Mouse (Mus musculus) hindbrain, embryonic 16.5 days (tissue): ENCODE measurements around the gene Tpcn1. TPM values are rescaled to one million over a fixed set of nuclear protein-coding genes. Genes with fewer than 3 reads are reported as not detected.
A peak's percentile ranks its signal among the peaks of the same experiment; 100 is the strongest.

ENCODE experiments used
- ATAC-seq: fragments of 200-750 bp; cut with Nextera tagmentation; 2 replicates; pipeline ENCODE4 v1.8.0; 2017; ENCODE audit warnings: moderate TSS enrichment, moderate library complexity
- H3K27ac ChIP-seq: fragments of 300-500 bp; sonication (generic); 2 replicates; pipeline ENCODE4 v1.5.1; 2014; ENCODE audit warnings: low read depth, mild to moderate bottlenecking, control low read depth, low read length, moderate library complexity
- H3K27me3 ChIP-seq: fragments of 300-500 bp; sonication (generic); replicated peaks from 2 replicates; pipeline ENCODE4 v1.6.1; 2014; ENCODE audit warnings: low read length; ENCODE audit not compliant: control insufficient read depth, insufficient read depth
- H3K36me3 ChIP-seq: fragments of 300-500 bp; sonication (generic); 2 replicates; pipeline ENCODE4 v1.6.1; 2014; ENCODE audit warnings: mild to moderate bottlenecking, low read length, moderate library complexity, mixed read lengths; ENCODE audit not compliant: control insufficient read depth, insufficient read depth
- H3K4me1 ChIP-seq: fragments of 300-500 bp; sonication (generic); 2 replicates; pipeline ENCODE4 v1.6.1; 2014; ENCODE audit warnings: low read depth, low read length; ENCODE audit not compliant: control insufficient read depth, insufficient read depth
- H3K4me2 ChIP-seq: fragments of 300-500 bp; sonication (generic); 2 replicates; pipeline ENCODE4 v1.6.1; 2014; ENCODE audit warnings: mild to moderate bottlenecking, low read length, control low read depth, moderate library complexity
- H3K4me3 ChIP-seq: fragments of 300-500 bp; sonication (generic); 2 replicates; pipeline ENCODE4 v1.5.1; 2014; ENCODE audit warnings: mild to moderate bottlenecking, low read length, control low read depth, moderate library complexity
- H3K9ac ChIP-seq: fragments of 300-500 bp; sonication (generic); 2 replicates; pipeline ENCODE4 v1.6.1; 2014; ENCODE audit warnings: low read depth, mild to moderate bottlenecking, control low read depth, low read length, moderate library complexity
- H3K9me3 ChIP-seq: fragments of 300-500 bp; sonication (generic); 2 replicates; pipeline ENCODE4 v1.6.1; 2014; ENCODE audit warnings: mild to moderate bottlenecking, low read length, moderate library complexity; ENCODE audit not compliant: control insufficient read depth
- WGBS: fragments of 180-500 bp; shearing (Covaris S2); extraction: QIAGEN DNeasy Blood & Tissue Kit; methylation state at CpG from one replicate; pipeline ENCODE4 v1.1.7; 2014; 5-methylcytosine and 5-hydroxymethylcytosine counted together
- polyA plus RNA-seq: library from polyadenylated mRNA; unstranded; fragments of >200 nt; fragmentation: Nextera tagmentation; extraction: Ambion mirVana; gene quantifications from 2 replicates; pipeline ENCODE4 v1.2.1, GENCODE M21; 2015

The Tpcn1 gene
- polyA plus RNA-seq, 1 experiment from 2014 or later, result 15.1 TPM

DNA sequence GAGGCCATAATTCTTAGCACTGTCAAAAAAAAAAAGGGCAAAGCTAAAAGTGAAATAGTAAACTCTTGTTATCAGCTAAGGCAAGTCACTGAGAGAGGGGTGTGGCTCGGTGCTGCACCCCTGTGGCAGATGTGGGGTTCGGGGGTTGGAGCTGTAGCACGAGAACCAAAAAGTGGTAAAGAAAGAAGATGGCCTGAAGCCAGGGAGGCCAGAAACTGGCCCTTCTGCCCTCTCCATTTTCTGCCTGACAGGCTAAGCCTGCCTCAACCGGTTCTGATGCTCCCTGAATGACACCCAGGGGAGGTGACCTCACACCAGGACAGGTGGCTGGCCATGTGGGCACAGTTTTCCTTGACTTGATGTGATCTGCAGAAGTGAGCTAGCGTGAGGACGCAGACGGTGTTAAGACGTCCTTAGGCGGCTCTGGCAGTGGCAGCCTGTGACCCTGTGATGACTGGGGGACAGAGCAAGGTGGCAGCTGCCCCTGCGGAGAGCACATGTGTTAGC is 10.5 kb downstream of the Tpcn1 start:
- 48% methylated on average over 10 of the region's 10 CpGs for WGBS
- no peaks in the 10 kb centered on the region for H3K9me3 ChIP-seq
- no peak overlapping the region for H3K9ac ChIP-seq
- ATAC-seq, result no peak
- 0 out of 2 replicates have a peak, but pooled peaks cover 2% of the 10 kb centered on the region for H3K36me3 ChIP-seq
- H3K4me3 ChIP-seq, result no peak overlapping the region
- peaks cover 18% of the 10 kb centered on the region for H3K4me1 ChIP-seq
- peak overlapping the region; percentile 42; the same call in 1 of the 2 replicates for H3K27ac ChIP-seq
- no peak overlapping the region for H3K4me2 ChIP-seq
- no peaks in the 10 kb centered on the region for H3K27me3 ChIP-seq

DNA sequence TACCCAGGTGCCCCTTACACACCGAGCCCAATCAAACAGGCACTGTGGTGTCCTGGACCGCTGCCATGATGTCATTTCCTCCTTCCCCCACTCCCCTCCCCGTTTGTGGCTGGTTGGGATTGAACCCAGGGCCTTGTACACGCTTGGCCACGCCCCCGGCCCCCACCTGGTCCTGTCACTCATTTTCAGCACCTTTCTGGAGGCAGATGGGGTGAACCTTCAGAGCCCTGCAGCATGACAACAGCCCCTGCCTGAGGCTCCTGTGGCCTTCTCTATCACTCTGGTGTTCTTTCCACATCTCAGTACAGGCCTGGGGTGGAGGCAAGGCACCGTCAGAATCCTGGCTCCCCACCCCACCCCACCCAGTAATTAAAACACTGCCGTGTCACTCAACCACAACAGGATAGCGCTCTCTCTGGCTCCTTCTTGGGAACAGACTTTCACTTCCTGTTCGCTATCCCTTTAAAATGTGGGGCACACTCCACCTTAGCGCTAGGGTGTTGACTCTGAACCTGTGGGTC is 11.6 kb downstream of the Tpcn1 start:
- no peak for ATAC-seq
- Histone ChIP-seq H3K27ac (no peak overlapping the region), H3K9me3 (no peaks in the 10 kb centered on the region), H3K27me3 (no peaks in the 10 kb centered on the region), H3K4me2 (no peak overlapping the region), H3K9ac (no peak overlapping the region), H3K4me1 (peaks cover 21% of the 10 kb centered on the region), H3K36me3 (0 out of 2 replicates have a peak, but pooled peaks cover under 1% of the 10 kb centered on the region), H3K4me3 (no peak overlapping the region)
- 80% methylated on average over 11 of the region's 11 CpGs for WGBS

DNA sequence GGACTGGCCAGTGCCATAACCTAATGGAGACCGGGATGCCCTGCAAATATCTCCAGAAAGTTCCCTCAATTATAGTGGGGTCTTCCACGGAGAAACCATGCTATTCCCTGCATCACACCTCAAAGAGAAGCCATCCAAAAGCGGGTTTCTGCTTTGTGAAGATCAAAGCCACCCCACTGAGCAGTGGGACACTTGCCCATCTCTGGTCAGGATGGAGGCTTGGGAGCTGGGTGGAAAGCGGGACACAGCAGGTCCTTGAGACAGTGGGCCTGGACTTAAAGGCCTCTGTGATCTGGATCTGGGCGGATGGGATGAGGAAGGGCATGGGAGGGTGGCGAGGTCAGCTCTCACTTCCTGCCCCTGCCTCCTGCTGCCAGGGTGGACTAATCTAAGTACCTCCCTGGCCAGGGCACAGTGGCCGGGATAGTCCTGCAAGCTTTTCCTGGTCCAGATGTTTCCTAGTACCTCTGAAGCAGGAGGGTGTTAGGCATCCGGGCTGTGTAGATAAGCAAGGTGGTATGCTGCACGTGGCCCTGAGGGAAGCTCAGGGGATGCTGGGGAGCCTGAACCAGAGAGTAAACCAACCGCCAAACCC is 13.9 kb downstream of the Tpcn1 start:
- Histone ChIP-seq H3K9me3 (no peaks in the 10 kb centered on the region), H3K36me3 (no peaks in the 10 kb centered on the region), H3K27ac (no peak overlapping the region), H3K4me1 (peaks cover 38% of the 10 kb centered on the region), H3K9ac (no peak overlapping the region), H3K27me3 (no peaks in the 10 kb centered on the region), H3K4me3 (no peak overlapping the region), H3K4me2 (no peak overlapping the region)
- WGBS, result 72% methylated on average over 10 of the region's 10 CpGs
- no peak for ATAC-seq

DNA sequence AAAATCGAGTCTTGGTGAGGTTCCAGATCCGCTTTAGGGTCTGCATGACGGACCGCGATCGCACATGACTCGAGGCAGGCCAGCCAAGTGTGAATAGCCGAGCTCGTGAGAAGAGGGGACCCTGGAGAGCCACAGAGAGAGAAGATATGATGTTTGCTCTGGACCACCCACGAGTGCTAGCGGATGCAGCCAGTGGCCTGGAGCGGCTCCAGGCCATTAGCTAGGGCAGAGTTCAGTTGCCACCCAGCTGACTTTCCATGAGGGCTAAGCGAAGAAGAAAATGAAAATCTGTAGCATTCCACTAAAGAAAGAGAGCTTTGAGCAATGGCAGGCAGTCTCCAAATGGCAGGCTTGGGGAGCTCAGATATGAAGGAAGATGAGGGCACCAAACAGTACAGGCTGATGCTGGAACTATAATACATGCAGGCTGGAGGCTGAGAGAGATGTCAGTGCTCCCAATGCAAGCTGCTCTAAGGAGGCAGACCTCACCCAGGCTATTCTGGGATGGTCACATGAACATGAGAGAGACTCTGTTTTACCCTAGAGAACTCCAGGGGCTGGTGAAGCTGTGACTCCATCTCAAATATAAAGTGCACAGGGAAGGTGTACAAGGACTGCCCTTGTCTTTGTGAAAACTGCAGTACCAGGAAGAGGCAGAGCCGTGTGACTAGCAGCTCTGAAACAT is 17.3 kb downstream of the Tpcn1 start:
- Histone ChIP-seq H3K27me3 (no peaks in the 10 kb centered on the region), H3K4me3 (no peak overlapping the region), H3K27ac (peak overlapping the region; percentile 6), H3K36me3 (no peaks in the 10 kb centered on the region), H3K4me1 (peaks cover 53% of the 10 kb centered on the region), H3K9me3 (no peaks in the 10 kb centered on the region), H3K9ac (peak overlapping the region; percentile 28; the same call in 1 of the 2 replicates), H3K4me2 (no peak overlapping the region)
- ATAC-seq, result no peak
- WGBS, result 32% methylated on average over 14 of the region's 14 CpGs

DNA sequence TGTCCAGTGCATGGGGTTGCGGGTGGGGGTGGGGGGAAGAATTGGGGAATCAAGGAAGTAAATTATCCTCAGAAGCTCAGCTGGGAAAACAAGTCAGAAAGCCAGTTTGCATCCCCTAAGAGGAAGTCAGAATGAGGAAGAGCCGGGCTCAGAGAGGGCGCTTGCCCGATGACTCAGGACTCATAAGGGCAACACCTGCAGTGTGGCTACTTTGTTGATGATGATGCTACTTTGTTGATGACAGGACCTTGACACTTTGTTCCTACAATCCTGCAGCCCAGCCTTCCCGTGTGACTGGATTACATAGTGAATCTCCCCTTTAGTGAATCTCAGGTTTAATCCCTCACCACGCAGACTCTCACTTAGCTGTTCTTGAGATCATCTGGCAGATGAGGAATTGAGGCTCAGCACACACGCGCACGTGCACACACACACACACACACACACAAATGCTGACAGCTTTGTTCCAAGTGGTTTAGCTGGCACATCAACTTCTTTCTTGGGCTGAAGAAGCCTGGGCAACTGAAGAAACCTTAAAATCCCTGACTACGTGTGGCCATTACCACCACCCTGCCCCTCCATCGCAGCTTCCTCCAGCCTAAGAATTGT is 18.1 kb downstream of the Tpcn1 start:
- H3K9me3 ChIP-seq, result no peaks in the 10 kb centered on the region
- WGBS, result 74% methylated on average over 11 of the region's 11 CpGs
- H3K27ac ChIP-seq, result peak overlapping the region; percentile 4
- H3K4me3 ChIP-seq, result no peak overlapping the region
- H3K4me2 ChIP-seq, result no peak overlapping the region
- ATAC-seq, result no peak
- H3K4me1 ChIP-seq, result peaks cover 61% of the 10 kb centered on the region
- H3K9ac ChIP-seq, result peak overlapping the region; percentile 28; the same call in 1 of the 2 replicates
- no peaks in the 10 kb centered on the region for H3K36me3 ChIP-seq
- no peaks in the 10 kb centered on the region for H3K27me3 ChIP-seq

DNA sequence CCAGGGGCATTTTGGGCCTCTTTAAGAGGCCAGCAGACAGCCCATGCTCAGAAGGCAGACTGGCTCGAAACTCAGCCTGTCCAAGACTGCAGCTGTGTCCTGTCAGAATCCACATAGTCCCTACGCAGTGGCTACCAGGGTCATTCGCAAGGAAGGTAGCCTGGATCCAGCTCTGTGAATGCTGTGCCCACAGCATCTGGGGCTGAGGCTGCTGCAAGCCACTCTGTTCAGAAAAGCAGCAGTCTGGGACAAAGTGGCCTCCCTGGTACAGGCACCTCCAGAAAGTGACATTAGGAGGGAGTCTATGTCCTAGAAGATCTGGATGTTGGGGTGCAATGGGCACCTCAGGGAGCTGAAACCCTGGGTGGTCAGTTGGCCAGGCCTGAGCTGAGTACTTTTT is 18.7 kb downstream of the Tpcn1 start:
- WGBS, result 80% methylated on average over 3 of the region's 3 CpGs
- peaks cover 67% of the 10 kb centered on the region for H3K4me1 ChIP-seq
- H3K4me2 ChIP-seq, result no peak overlapping the region
- no peaks in the 10 kb centered on the region for H3K27me3 ChIP-seq
- peak overlapping the region; percentile 16; the same call in 1 of the 2 replicates for H3K27ac ChIP-seq
- no peak overlapping the region for H3K4me3 ChIP-seq
- H3K9ac ChIP-seq, result 0 out of 2 replicates have a peak overlapping the region, but pooled peaks have one; percentile 8
- no peak for ATAC-seq
- H3K36me3 ChIP-seq, result no peaks in the 10 kb centered on the region
- no peaks in the 10 kb centered on the region for H3K9me3 ChIP-seq

DNA sequence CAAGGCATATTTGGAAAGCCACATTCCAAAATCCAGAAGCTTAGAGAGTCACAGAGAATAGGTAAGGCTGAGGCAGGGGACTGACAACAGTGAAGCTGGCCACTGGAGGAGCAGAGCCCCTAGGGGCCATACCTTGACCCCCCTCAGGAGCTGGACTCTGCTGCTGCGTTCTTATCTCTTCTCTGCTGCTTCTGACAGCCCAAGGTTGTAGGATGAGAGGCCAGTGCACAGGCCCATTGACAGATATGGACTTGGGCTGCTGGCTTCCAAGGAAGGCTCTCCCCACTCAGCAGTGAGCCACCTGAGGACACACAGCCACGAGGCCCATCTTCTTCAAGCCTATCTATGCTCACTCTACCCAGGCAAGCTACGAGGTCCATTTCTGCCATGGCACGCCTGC is 19.5 kb downstream of the Tpcn1 start:
- Histone ChIP-seq H3K9ac (no peak overlapping the region), H3K9me3 (no peaks in the 10 kb centered on the region), H3K4me3 (no peak overlapping the region), H3K4me1 (peaks cover 71% of the 10 kb centered on the region), H3K27ac (peak overlapping the region; percentile 90), H3K36me3 (no peaks in the 10 kb centered on the region), H3K4me2 (no peak overlapping the region), H3K27me3 (no peaks in the 10 kb centered on the region)
- WGBS, result 78% methylated on average over 4 of the region's 4 CpGs
- ATAC-seq, result no peak

DNA sequence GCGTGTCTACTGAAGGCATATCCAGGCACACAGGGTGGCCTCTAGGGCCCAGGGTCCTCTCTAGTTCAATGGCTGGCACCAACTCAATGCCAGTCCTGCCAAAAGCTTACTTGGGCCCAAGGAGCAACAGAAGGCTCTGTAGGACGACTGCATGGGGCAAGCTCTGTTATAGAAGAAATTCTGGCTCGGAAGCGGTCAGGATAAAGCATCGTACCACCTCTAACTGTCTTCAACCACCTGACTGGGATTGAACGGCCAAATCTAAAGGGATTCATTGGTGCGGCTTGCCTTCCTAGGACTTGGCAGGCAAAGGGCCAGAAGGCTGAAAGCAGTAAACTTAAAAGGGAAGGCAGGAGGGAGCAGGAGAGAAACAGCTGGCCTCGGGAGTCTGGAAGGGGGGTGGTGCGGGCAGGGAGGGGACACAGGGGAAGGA is 20.1 kb downstream of the Tpcn1 start:
- Histone ChIP-seq H3K4me1 (peaks cover 72% of the 10 kb centered on the region), H3K4me2 (peak overlapping the region; percentile 37), H3K27ac (peak overlapping the region; percentile 90), H3K9ac (peak overlapping the region; percentile 20; the same call in 1 of the 2 replicates), H3K36me3 (no peaks in the 10 kb centered on the region), H3K4me3 (no peak overlapping the region), H3K9me3 (no peaks in the 10 kb centered on the region), H3K27me3 (no peaks in the 10 kb centered on the region)
- WGBS, result 30% methylated on average over 9 of the region's 9 CpGs
- peak; percentile 28; the same call in 1 of the 2 replicates for ATAC-seq

DNA sequence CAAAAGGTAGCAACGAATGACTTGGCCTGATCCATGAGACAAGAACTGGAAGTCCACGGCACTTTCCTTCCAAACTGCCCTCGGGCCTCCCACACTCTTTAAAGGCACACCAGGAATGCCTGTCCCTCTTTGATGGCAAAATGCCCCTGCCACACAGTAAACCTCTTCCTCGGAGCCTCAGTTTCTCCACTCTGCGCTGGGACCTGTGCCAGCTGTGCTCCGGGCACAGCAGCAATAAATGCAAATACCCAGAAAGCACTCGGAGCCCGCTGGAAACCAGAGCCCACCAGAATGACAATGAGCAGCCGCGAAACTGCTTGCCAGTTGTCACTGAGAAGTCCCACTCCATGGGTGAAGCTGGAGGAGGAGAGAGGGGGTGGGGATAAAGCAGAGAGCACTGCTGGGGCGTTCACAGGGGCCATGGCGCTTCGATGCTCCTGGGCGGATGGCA is 20.7 kb downstream of the Tpcn1 start:
- H3K4me1 ChIP-seq, result peaks cover 76% of the 10 kb centered on the region
- no peaks in the 10 kb centered on the region for H3K9me3 ChIP-seq
- no peak overlapping the region for H3K4me3 ChIP-seq
- H3K27me3 ChIP-seq, result no peaks in the 10 kb centered on the region
- no peaks in the 10 kb centered on the region for H3K36me3 ChIP-seq
- ATAC-seq, result peak; percentile 43
- H3K9ac ChIP-seq, result peak overlapping the region; percentile 20
- H3K27ac ChIP-seq, result peak overlapping the region; percentile 90
- peak overlapping the region; percentile 37 for H3K4me2 ChIP-seq
- WGBS, result 17% methylated on average over 14 of the region's 14 CpGs
